Mouse (Mus musculus) liver, adult 2 months (tissue): ENCODE results near the gene Pfdn5. TPM values are rescaled to one million over a fixed set of nuclear protein-coding genes. Genes with fewer than 3 reads are reported as not detected.

Experiments
- DNase-seq: peaks from one replicate; pipeline ENCODE4 v3.0.0-alpha.2; 2011; ENCODE audit warnings: low read depth, low spot score; ENCODE audit errors: extremely low read depth
- H3K27ac ChIP-seq: fragments of 200-500 bp; replicated peaks from 2 replicates; pipeline ENCODE4 v1.5.1; 2012; ENCODE audit warnings: low read depth, mild to moderate bottlenecking, control low read depth, inconsistent platforms, low read length; ENCODE audit not compliant: insufficient read depth
- H3K27me3 ChIP-seq: fragments of 200-500 bp; 2 replicates; pipeline ENCODE4 v1.6.1; 2012; ENCODE audit warnings: mild to moderate bottlenecking, moderate library complexity, low read length, inconsistent platforms; ENCODE audit not compliant: control insufficient read depth, insufficient read depth
- H3K36me3 ChIP-seq: fragments of 200-500 bp; 2 replicates; pipeline ENCODE4 v1.6.1; 2012; ENCODE audit warnings: low read length, inconsistent platforms; ENCODE audit not compliant: control insufficient read depth, insufficient read depth
- H3K4me1 ChIP-seq: fragments of 200-500 bp; 2 replicates; pipeline ENCODE4 v1.6.1; 2011; ENCODE audit warnings: low read length; ENCODE audit not compliant: control insufficient read depth, insufficient read depth
- H3K4me3 ChIP-seq: fragments of 200-500 bp; 2 replicates; pipeline ENCODE4 v1.5.1; 2011; ENCODE audit warnings: low read depth, mild to moderate bottlenecking, control low read depth, low read length, moderate library complexity; ENCODE audit not compliant: insufficient read depth
- H3K79me2 ChIP-seq: fragments of 200-500 bp; 2 replicates; pipeline ENCODE4 v1.6.1; 2012; ENCODE audit warnings: inconsistent platforms, mild to moderate bottlenecking, low read length, moderate library complexity; ENCODE audit not compliant: control insufficient read depth, insufficient read depth
- H3K9ac ChIP-seq: fragments of 200-500 bp; 2 replicates; pipeline ENCODE4 v1.6.1; 2012; ENCODE audit warnings: low read depth, mild to moderate bottlenecking, control low read depth, inconsistent platforms, low read length
- CTCF ChIP-seq: fragments of 200-500 bp; IDR thresholded peaks from 2 replicates; pipeline ENCODE4 v1.5.1; 2011; ENCODE audit warnings: low read depth, low read length, control low read depth
- POLR2A ChIP-seq: fragments of 200-500 bp; IDR thresholded peaks from 2 replicates; pipeline ENCODE4 v1.6.1; 2011; ENCODE audit warnings: low read length, control low read depth; ENCODE audit not compliant: insufficient read depth; ENCODE audit errors: extremely low read depth
- WGBS: fragments of 180-500 bp; shearing (Covaris S2); methylation state at CpG from one replicate; pipeline ENCODE4 v1.1.7; 2018; 5-methylcytosine and 5-hydroxymethylcytosine counted together
- polyA plus RNA-seq: library from polyadenylated mRNA; depleted of rRNA; stranded (reverse); fragments of >200 nt; gene quantifications from 2 replicates; pipeline ENCODE4 v1.2.3, GENCODE M21; 2012; rRNA removed
- total RNA-seq: library from RNA; depleted of rRNA; stranded (reverse); fragments of >200 nt; gene quantifications from 2 replicates; pipeline ENCODE4 v1.2.3, GENCODE M21; 2014; rRNA removed

Gene Pfdn5
- total RNA-seq, result 137 and 195 TPM in 2 replicates
- 44.6 and 45.2 TPM in 2 replicates for polyA plus RNA-seq

DNA sequence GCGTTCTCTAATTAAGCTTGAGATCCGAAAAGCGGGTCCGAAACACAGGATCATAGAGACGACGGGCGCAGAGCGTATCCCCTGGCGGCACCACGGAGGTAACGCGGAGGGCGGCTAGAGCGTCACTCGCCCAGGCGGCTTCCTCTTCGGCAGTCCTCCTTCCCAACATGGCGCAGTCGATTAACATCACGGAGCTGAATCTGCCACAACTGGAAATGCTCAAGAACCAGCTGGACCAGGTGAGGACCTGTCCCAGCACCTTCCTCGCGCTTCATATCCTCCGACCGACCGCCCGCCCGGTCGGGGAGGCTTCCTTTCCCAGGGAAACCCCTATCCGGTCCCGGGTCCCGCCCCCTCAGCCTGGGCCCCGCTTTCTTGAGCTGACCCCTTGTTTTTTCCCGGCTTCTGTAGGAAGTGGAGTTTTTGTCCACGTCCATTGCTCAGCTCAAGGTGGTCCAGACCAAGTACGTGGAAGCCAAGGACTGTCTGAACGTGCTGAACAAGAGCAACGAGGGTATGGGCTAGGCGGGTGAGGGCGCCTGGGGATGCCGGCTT, at the start of gene Pfdn5:
TSS of gene Pfdn5 (plus strand) at position 95 of the 555 bp plus-strand sequence.
- TF ChIP-seq POLR2A (0 out of 2 replicates have a peak, but pooled peaks have one; percentile 21), CTCF (peak; percentile 54)
- H3K36me3 ChIP-seq, result no peaks in the 10 kb centered on the region
- DNase-seq, result peak; percentile 77
- peak within 1 kb of the TSS; percentile 87 for H3K4me3 ChIP-seq
- H3K4me1 ChIP-seq, result peaks cover 2% of the 10 kb centered on the region; the same call in 1 of the 2 replicates
- WGBS, result under 1% methylated on average over 40 of the region's 40 CpGs
- H3K79me2 ChIP-seq, result no peaks in the 10 kb centered on the region; the same call in 1 of the 2 replicates
- peak within 1 kb of the TSS; percentile 81 for H3K9ac ChIP-seq
- H3K27me3 ChIP-seq, result no peaks in the 10 kb centered on the region
- H3K27ac ChIP-seq, result peak within 1 kb of the TSS; percentile 70

- H3K79me2 ChIP-seq, result peaks cover 10% of the 10 kb centered on the region; the same call in 1 of the 2 replicates
- TF ChIP-seq POLR2A (no peak), CTCF (no peak)
- peak overlapping the region; percentile 98 for H3K4me3 ChIP-seq
- peaks cover 4% of the 10 kb centered on the region for H3K4me1 ChIP-seq
- WGBS, result 27% methylated on average over 7 of the region's 7 CpGs
- no peaks in the 10 kb centered on the region for H3K27me3 ChIP-seq
- peak overlapping the region; percentile 77; the same call in 1 of the 2 replicates for H3K27ac ChIP-seq
- no peak for DNase-seq
- H3K36me3 ChIP-seq, result peaks cover 4% of the 10 kb centered on the region; the same call in 1 of the 2 replicates
- peak overlapping the region; percentile 24; the same call in 1 of the 2 replicates for H3K9ac ChIP-seq
These were observed 47.2 kb upstream of the Pfdn5 start for GRCm38 (mm10) chr15:102278726-102279091.

- peak; percentile 76 for DNase-seq
- Histone ChIP-seq H3K27me3 (no peaks in the 10 kb centered on the region), H3K4me3 (peak within 1 kb of the TSS; percentile 98), H3K4me1 (peaks cover 4% of the 10 kb centered on the region), H3K36me3 (peaks cover 4% of the 10 kb centered on the region; the same call in 1 of the 2 replicates), H3K79me2 (peaks cover 10% of the 10 kb centered on the region; the same call in 1 of the 2 replicates), H3K9ac (peak within 1 kb of the TSS; percentile 99), H3K27ac (peak within 1 kb of the TSS; percentile 92)
- TF ChIP-seq POLR2A (peak; percentile 53), CTCF (peak; percentile 70)
- WGBS, result under 1% methylated on average over 65 of the region's 65 CpGs
These were observed 46.7 kb upstream of the Pfdn5 start, which contains the start of gene Mfsd5 for GRCm38 (mm10) chr15:102279092-102279782. Gene Mfsd5, plus strand, starts transcription at chr15:102279454.

DNA sequence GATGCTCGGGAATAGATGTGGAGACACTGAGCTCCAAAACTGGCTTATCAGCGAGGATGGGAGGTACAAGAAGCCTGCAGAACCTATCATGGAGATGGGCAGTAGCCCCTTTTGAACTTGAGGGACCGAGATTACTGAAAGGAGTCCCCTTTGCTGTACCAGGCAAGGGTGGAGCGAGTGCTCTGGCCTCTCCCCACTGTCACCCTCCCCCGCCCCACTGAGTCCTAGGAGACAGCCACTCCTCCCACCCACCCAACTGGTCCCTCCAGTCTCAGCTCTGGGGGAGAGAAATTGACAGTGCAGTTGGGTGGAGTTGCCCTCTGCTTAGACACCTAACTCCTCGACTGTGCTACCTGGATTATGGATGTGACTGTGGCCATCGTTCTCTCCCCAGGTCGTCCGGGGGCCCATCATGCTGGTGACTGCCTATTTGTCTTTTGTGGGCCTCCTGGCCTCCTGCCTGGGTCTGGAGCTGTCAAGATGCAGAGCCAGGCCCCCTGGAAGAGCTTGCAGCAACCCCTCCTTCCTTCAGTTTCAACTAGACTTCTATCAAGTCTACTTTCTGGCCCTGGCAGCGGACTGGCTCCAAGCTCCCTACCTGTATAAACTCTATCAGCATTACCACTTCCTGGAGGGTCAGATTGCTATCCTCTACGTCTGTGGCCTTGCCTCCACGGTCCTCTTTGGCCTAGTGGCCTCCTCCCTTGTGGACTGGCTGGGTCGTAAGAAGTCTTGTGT, 46.0 kb upstream of the Pfdn5 start:
- Histone ChIP-seq H3K4me3 (peak overlapping the region; percentile 98), H3K36me3 (peaks cover 4% of the 10 kb centered on the region; the same call in 1 of the 2 replicates), H3K27me3 (no peaks in the 10 kb centered on the region), H3K79me2 (peaks cover 10% of the 10 kb centered on the region; the same call in 1 of the 2 replicates), H3K4me1 (peaks cover 4% of the 10 kb centered on the region), H3K27ac (peak overlapping the region; percentile 92), H3K9ac (peak overlapping the region; percentile 99)
- DNase-seq, result no peak
- TF ChIP-seq POLR2A, result no peak
- no peak for TF ChIP-seq CTCF
- 30% methylated on average over 13 of the region's 13 CpGs for whole genome bisulfite sequencing

- H3K27ac ChIP-seq, result no peak overlapping the region
- DNase-seq, result no peak
- H3K4me1 ChIP-seq, result peaks cover 4% of the 10 kb centered on the region
- no peak overlapping the region for H3K9ac ChIP-seq
- H3K36me3 ChIP-seq, result peaks cover 4% of the 10 kb centered on the region; the same call in 1 of the 2 replicates
- TF ChIP-seq CTCF, result no peak
- TF ChIP-seq POLR2A, result no peak
- H3K27me3 ChIP-seq, result no peaks in the 10 kb centered on the region
- no peak overlapping the region for H3K4me3 ChIP-seq
- H3K79me2 ChIP-seq, result peaks cover 10% of the 10 kb centered on the region; the same call in 1 of the 2 replicates
- WGBS, result 94% methylated on average over 19 of the region's 19 CpGs
These were observed 45.3 kb upstream of the Pfdn5 start for GRCm38 (mm10) chr15:102280623-102281022.
